Mouse (Mus musculus) cortical plate, adult 2 months (tissue): Measurements from ENCODE around the gene Mfsd8.

Source experiments
- CTCF ChIP-seq: fragments of 200-500 bp; IDR thresholded peaks from 2 replicates; pipeline ENCODE4 v1.5.1; 2011; ENCODE audit warnings: mild to moderate bottlenecking, control low read depth, low read length; ENCODE audit not compliant: insufficient read depth; ENCODE audit errors: extremely low read depth
- POLR2A ChIP-seq: fragments of 200-500 bp; IDR thresholded peaks from 2 replicates; pipeline ENCODE4 v1.6.1; 2011; ENCODE audit warnings: mild to moderate bottlenecking, low read length, control low read depth; ENCODE audit not compliant: insufficient read depth; ENCODE audit errors: extremely low read depth

DNA sequence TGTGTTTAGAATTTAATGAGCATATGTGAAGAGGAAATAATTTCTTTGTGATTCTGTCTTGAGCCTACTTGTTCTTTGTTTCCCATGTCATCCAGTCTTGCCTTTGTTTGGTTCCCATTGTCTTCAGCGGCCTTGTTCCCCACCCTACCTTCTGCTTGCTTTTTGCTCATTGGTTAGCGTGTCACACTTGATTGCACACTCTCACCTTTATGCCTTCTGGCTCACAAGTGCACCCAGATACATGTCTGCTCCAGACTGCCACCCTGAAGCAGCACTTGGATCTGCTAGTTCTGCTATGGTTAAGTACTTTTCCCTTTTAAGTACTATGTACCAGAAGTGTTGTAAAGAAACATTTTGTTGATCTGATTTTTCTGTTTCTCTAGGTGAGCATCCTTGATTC is 36.8 kb downstream of the Mfsd8 start:
- no peak for TF ChIP-seq CTCF
- TF ChIP-seq POLR2A = no peak
